Mouse (Mus musculus) testis, adult 2 months (tissue): ENCODE data around the gene Far2. TPM values are rescaled to one million over a fixed set of nuclear protein-coding genes. Genes with fewer than 3 reads are reported as not detected.
A peak's percentile ranks its signal among the peaks of the same experiment; 100 is the strongest.

Source experiments
- H3K27ac ChIP-seq: fragments of 200-500 bp; 2 replicates; pipeline ENCODE4 v1.5.1; 2012; ENCODE audit warnings: low read depth, low read length; ENCODE audit not compliant: control insufficient read depth, insufficient read depth
- H3K27me3 ChIP-seq: fragments of 200-500 bp; 2 replicates; pipeline ENCODE4 v1.6.1; 2012; ENCODE audit warnings: mild to moderate bottlenecking, low read length, moderate library complexity; ENCODE audit not compliant: control insufficient read depth, insufficient read depth
- H3K36me3 ChIP-seq: fragments of 200-500 bp; 2 replicates; pipeline ENCODE4 v1.6.1; 2012; ENCODE audit warnings: mild to moderate bottlenecking, low read length; ENCODE audit not compliant: control insufficient read depth, insufficient read depth
- H3K4me1 ChIP-seq: fragments of 200-500 bp; 2 replicates; pipeline ENCODE4 v1.6.1; 2012; ENCODE audit warnings: low read length; ENCODE audit not compliant: control insufficient read depth, insufficient read depth
- H3K4me3 ChIP-seq: fragments of 200-500 bp; 2 replicates; pipeline ENCODE4 v1.5.1; 2012; ENCODE audit warnings: low read depth, mild to moderate bottlenecking, low read length, moderate library complexity, mixed read lengths; ENCODE audit not compliant: control insufficient read depth
- CTCF ChIP-seq: fragments of 200-500 bp; IDR thresholded peaks from 2 replicates; pipeline ENCODE4 v1.5.1; 2012; ENCODE audit warnings: low read depth, mild to moderate bottlenecking, inconsistent platforms, low read length, moderate library complexity; ENCODE audit not compliant: control insufficient read depth, insufficient read depth, insufficient replicate concordance
- POLR2A ChIP-seq: fragments of 200-500 bp; IDR thresholded peaks from 2 replicates; pipeline ENCODE4 v1.6.1; 2012; ENCODE audit warnings: low read depth, mild to moderate bottlenecking, inconsistent platforms, low read length, moderate library complexity; ENCODE audit not compliant: control insufficient read depth
- polyA plus RNA-seq: library from polyadenylated mRNA; depleted of rRNA; stranded (reverse); fragments of >200 nt; gene quantifications from 2 replicates; pipeline ENCODE4 v1.2.3, GENCODE M21; 2012; rRNA removed

Far2 gene
- polyA plus RNA-seq, 1 experiment, result 0.68 TPM

DNA sequence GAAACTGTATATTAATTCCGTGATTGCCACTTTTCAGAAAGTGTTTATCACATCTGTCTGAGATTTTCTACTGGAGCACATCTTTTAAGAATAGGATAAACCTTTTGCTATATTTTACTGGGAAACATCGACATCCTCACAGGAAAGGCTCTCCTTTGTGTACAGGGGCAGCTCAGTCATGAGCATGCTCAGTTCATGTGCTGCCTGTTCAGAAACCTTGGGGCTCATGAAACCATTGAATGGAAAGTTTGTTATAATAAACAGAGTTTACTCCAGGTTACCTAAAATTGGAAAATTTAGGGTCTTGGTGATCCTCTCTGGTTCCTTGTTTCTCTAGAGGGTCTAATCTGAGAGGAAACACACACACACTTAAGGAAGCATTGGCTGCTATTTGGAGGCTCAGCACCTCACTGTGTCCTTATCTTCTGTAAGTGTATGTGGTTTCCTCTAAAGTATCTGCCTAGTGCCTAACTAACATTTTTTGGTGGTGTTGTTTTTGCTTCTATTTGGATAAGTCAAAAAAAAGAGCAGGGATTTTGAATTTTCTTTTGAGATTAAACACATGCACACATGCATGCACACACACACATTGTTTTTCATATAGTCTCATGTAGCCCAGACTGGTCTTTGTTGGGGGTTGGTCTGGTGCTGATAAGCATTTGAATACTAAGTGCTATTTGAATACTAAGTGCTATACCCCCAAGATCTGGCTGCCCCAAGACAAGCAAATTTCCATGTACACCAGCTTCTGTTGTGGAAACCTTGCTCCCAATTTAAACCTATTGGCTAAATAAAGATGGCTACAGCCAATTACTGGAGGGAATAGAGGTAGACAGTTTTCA is 171.4 kb downstream of the Far2 start:
- Histone ChIP-seq H3K27ac (no peak overlapping the region), H3K36me3 (0 out of 2 replicates have a peak, but pooled peaks cover 1% of the 10 kb centered on the region), H3K4me3 (no peak overlapping the region), H3K27me3 (no peaks in the 10 kb centered on the region), H3K4me1 (no peaks in the 10 kb centered on the region)
- TF ChIP-seq POLR2A (no peak), CTCF (no peak)

DNA sequence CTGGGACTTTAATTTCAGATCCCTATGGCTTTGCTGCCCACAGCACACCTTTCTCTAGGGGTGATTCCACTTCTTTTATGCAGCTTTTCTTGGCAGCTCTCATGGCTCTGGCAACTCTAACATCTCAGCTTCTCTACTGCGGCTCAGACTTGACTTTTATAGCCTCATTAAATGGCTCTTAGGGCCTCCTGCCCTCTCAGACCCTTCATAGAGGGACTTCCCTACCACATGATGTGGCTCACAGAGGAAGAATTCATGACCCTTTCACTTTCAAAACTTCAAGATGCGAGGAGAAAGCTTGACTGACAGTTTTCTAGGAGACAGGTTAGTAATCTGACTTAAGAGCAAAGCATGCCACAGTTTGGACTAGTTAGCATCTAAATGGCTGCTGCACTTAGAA is 175.6 kb downstream of the Far2 start:
- no peak overlapping the region for H3K27ac ChIP-seq
- no peaks in the 10 kb centered on the region for H3K4me1 ChIP-seq
- no peaks in the 10 kb centered on the region for H3K36me3 ChIP-seq
- TF ChIP-seq POLR2A, result no peak
- TF ChIP-seq CTCF, result no peak
- H3K27me3 ChIP-seq, result no peaks in the 10 kb centered on the region
- peak overlapping the region; percentile 21 for H3K4me3 ChIP-seq

DNA sequence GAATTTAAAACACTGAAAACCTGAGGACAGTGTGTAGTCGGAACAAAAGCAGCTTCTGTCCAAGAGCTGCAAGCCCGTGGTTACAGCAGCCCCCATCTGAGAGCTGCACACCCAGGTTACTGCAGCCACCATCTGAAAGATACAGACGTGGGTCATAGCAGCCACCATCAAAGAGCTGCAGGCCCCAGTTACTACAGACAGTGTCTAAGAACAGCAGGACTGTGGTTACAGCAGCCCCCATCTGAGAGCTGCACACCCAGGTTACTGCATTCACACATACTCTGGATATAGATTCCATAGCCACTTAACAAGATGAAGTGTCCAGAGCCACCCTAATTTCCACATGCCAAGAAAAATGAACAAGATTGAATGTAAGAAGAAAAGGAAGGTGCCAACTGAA is 180.5 kb downstream of the Far2 start:
- no peak overlapping the region for H3K27ac ChIP-seq
- no peaks in the 10 kb centered on the region for H3K36me3 ChIP-seq
- no peak overlapping the region for H3K4me3 ChIP-seq
- H3K27me3 ChIP-seq, result no peaks in the 10 kb centered on the region
- no peak for TF ChIP-seq POLR2A
- no peak for TF ChIP-seq CTCF
- no peaks in the 10 kb centered on the region for H3K4me1 ChIP-seq

Other genes starting within 250 kb of the Far2 start
- gene Ergic2, start 165.1 kb downstream of the Far2 start, polyA plus RNA-seq, result 155 and 208 TPM in 2 replicates